Mouse (Mus musculus): Measurements from ENCODE around the gene Mrgpre.

GRCm38 (mm10) chr7:143758956-143759355, 25.3 kb downstream of the Mrgpre start:
- no peak for TF ChIP-seq CTCF (IDR thresholded peaks at IDR 0.05; ENCODE audit: low read depth, low read length)
- TF ChIP-seq POLR2A (IDR thresholded peaks at IDR 0.05; ENCODE audit: extremely low read depth, insufficient read depth, low read length), result no peak

All from liver, adult 2 months (tissue).